9 mouse cellular contexts compared by ENCODE assay signal in the genomic region with DNA sequence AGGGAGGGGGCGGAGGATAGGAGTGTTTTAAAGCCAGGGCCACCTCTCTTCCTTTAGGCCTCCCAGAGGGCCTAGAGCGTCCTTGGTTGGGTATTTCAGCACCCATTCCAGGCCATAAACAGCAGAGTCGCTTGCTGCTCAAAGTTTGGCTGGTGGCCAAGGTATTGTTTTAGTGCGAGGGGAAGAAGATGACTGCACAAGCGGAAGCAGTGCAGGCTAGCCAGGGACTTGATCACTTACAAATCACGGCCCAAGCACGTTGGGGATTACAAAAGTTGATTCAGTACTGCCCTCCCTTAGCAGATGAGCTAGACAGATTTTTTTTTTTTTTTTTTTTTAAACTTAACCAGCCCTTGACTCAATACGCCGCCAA. TPM values are rescaled to one million over a fixed set of nuclear protein-coding genes. Genes with fewer than 3 reads are reported as not detected.
DNase-seq lines count a peak whose midpoint lies in the region; ATAC-seq and TF ChIP-seq lines count a peak whose summit lies in the region.
"Had no signal": no experiment of that assay in that cellular context is flagged by ENCODE, and none has a peak within 500 bp of the region (broad histone marks: within the 10 kb centered on the region; RNA-seq: fewer than 3 reads in every experiment).

No protein-coding gene starts in this region.

- H3K4me3 ChIP-seq in heart, embryonic 11.5 days (ENCODE audit: low read depth, low read length), result peak overlapping the region; percentile 38
- H3K4me3 ChIP-seq in ES-Bruce4 (ENCODE audit: low read depth, low read length), result peak overlapping the region; percentile 76
- peak overlapping the region; percentile 42 for H3K4me3 ChIP-seq in forebrain, embryonic 13.5 days
- H3K4me3 ChIP-seq in liver, embryonic 11.5 days (ENCODE audit: low read depth, low read length), result peak overlapping the region; percentile 31

- peak overlapping the region; percentile 75 for H3K27ac ChIP-seq in heart, embryonic 11.5 days (ENCODE audit: low read depth, low read length)
- peak overlapping the region; percentile 66 for H3K27ac ChIP-seq in ES-Bruce4 (ENCODE audit: insufficient read depth, low read length)
- peak overlapping the region; percentile 76 for H3K27ac ChIP-seq in forebrain, embryonic 13.5 days
- H3K27ac ChIP-seq in liver, embryonic 11.5 days (ENCODE audit: low read depth, low read length), result peak overlapping the region; percentile 54; the same call in 1 of the 2 replicates

- no peaks in the 10 kb centered on the region for H3K9me3 ChIP-seq in heart, embryonic 11.5 days (replicated peaks; ENCODE audit: control insufficient read depth, low read length)
- H3K9me3 ChIP-seq in ES-Bruce4 (replicated peaks; ENCODE audit: control insufficient read depth, insufficient read depth, low read length, poor library complexity, severe bottlenecking), result no peaks in the 10 kb centered on the region
- no peaks in the 10 kb centered on the region for H3K9me3 ChIP-seq in forebrain, embryonic 13.5 days (replicated peaks)
- H3K9me3 ChIP-seq in liver, embryonic 11.5 days (ENCODE audit: control insufficient read depth, low read length), result no peaks in the 10 kb centered on the region

- H3K4me1 ChIP-seq in heart, embryonic 11.5 days (ENCODE audit: control insufficient read depth, insufficient read depth, low read length), result peaks cover 4% of the 10 kb centered on the region; the same call in 1 of the 2 replicates
- H3K4me1 ChIP-seq in ES-Bruce4 (ENCODE audit: control insufficient read depth, insufficient read depth, low read length), result peaks cover 3% of the 10 kb centered on the region
- peaks cover 12% of the 10 kb centered on the region; the same call in 1 of the 2 replicates for H3K4me1 ChIP-seq in forebrain, embryonic 13.5 days
- 0 out of 2 replicates have a peak, but pooled peaks cover 9% of the 10 kb centered on the region for H3K4me1 ChIP-seq in liver, embryonic 11.5 days (replicated peaks; ENCODE audit: control insufficient read depth, insufficient read depth, low read length)

- WGBS in heart, embryonic 11.5 days (ENCODE audit: insufficient replicate concordance), result 11% methylated on average over 9 of the region's 9 CpGs
- WGBS in forebrain, embryonic 13.5 days, result 3% methylated on average over 9 of the region's 9 CpGs
- 9% methylated on average over 9 of the region's 9 CpGs for WGBS in liver, embryonic 11.5 days

- TF ChIP-seq CTCF in ES-Bruce4 (IDR thresholded peaks at IDR 0.05; ENCODE audit: low read depth, low read length), result no peak

- H3K27me3 ChIP-seq in heart, embryonic 11.5 days (ENCODE audit: control insufficient read depth, insufficient read depth, low read length), result no peaks in the 10 kb centered on the region
- no peaks in the 10 kb centered on the region for H3K27me3 ChIP-seq in ES-Bruce4 (ENCODE audit: control insufficient read depth, insufficient read depth, low read length, poor library complexity, severe bottlenecking)
- no peaks in the 10 kb centered on the region for H3K27me3 ChIP-seq in forebrain, embryonic 13.5 days
- no peaks in the 10 kb centered on the region for H3K27me3 ChIP-seq in liver, embryonic 11.5 days (replicated peaks; ENCODE audit: control insufficient read depth, insufficient read depth, low read length)
- H3K27me3 ChIP-seq: Patski had no signal

- ATAC-seq in heart, embryonic 11.5 days (replicated peaks; ENCODE audit: insufficient number of reproducible peaks, low FRiP score, low TSS enrichment), result no peak; the same call in 1 of the 2 replicates
- ATAC-seq in forebrain, embryonic 13.5 days, result no peak
- no peak for ATAC-seq in liver, embryonic 11.5 days (replicated peaks; ENCODE audit: low FRiP score)

- TF ChIP-seq POLR2A in ES-Bruce4 (IDR thresholded peaks at IDR 0.05; ENCODE audit: insufficient read depth, low read length), result peak; percentile 78

- TF ChIP-seq EP300 in ES-Bruce4 (IDR thresholded peaks at IDR 0.05; ENCODE audit: insufficient read depth, low read depth, low read length), result no peak

- H3K4me2 ChIP-seq in heart, embryonic 11.5 days, result peak overlapping the region; percentile 76
- peak overlapping the region; percentile 65 for H3K4me2 ChIP-seq in forebrain, embryonic 13.5 days
- H3K4me2 ChIP-seq in liver, embryonic 11.5 days, result peak overlapping the region; percentile 69

- H3K9ac ChIP-seq in heart, embryonic 11.5 days (ENCODE audit: low read depth, low read length), result peak overlapping the region; percentile 62; the same call in 1 of the 2 replicates
- H3K9ac ChIP-seq in ES-Bruce4 (ENCODE audit: low read depth, poor library complexity, severe bottlenecking), result peak overlapping the region; percentile 20; the same call in 1 of the 2 replicates
- peak overlapping the region; percentile 58 for H3K9ac ChIP-seq in forebrain, embryonic 13.5 days
- H3K9ac ChIP-seq in liver, embryonic 11.5 days (ENCODE audit: low read depth, low read length), result no peak overlapping the region

- DNase-seq in heart, adult 11 months, result no peak
- DNase-seq in liver, embryonic 11.5 days (ENCODE audit: low spot score), result no peak
- DNase-seq in retina, embryonic 14.5 days (ENCODE audit: low spot score), result no peak
- DNase-seq in right cerebral cortex, postnatal 36 days (ENCODE audit: low spot score in 2 of 2), result no peak
- no peak for DNase-seq in yolk sac, embryonic 10.5 days (ENCODE audit: low spot score)

- H3K36me3 ChIP-seq in heart, embryonic 11.5 days (ENCODE audit: control insufficient read depth, insufficient read depth, low read length), result no peaks in the 10 kb centered on the region
- H3K36me3 ChIP-seq in ES-Bruce4 (ENCODE audit: control insufficient read depth, insufficient read depth, low read length, poor library complexity, severe bottlenecking), result no peaks in the 10 kb centered on the region
- H3K36me3 ChIP-seq in forebrain, embryonic 13.5 days (ENCODE audit: poor library complexity, severe bottlenecking), result no peaks in the 10 kb centered on the region
- no peaks in the 10 kb centered on the region for H3K36me3 ChIP-seq in liver, embryonic 11.5 days (ENCODE audit: control insufficient read depth, insufficient read depth, low read length)

RNA-seq across cellular contexts. Expression of a gene that starts 0.3 kb away (rescaled TPM):
- polyA plus RNA-seq in heart, embryonic 11.5 days (2014; fragmentation: Nextera tagmentation; extraction: Ambion mirVana), result 85.3 and 95.1 TPM in 2 replicates
- 91.9 and 96.5 TPM in 2 replicates for polyA plus RNA-seq in ES-Bruce4 (2011; ENCODE audit: insufficient read depth, insufficient read length, low read depth, missing spikeins)
- polyA plus RNA-seq in forebrain, embryonic 13.5 days (2015; fragmentation: Nextera tagmentation; extraction: Ambion mirVana), result 85.8 and 86.8 TPM in 2 replicates
- polyA plus RNA-seq in liver, embryonic 11.5 days (2014; fragmentation: Nextera tagmentation; extraction: Ambion mirVana), result 51.3 and 57.5 TPM in 2 replicates
